Mouse (Mus musculus) midbrain, embryonic 11.5 days (tissue): Measurements from ENCODE around the gene Grik1. TPM values are rescaled to one million over a fixed set of nuclear protein-coding genes. Genes with fewer than 3 reads are reported as not detected.

Experiments used
- ATAC-seq: fragments of 200-750 bp; cut with Nextera tagmentation; 2 replicates; pipeline ENCODE4 v1.8.0; 2017; ENCODE audit warnings: moderate TSS enrichment, moderate library complexity; ENCODE audit not compliant: low FRiP score
- DNase-seq: peaks from one replicate; pipeline ENCODE4 v3.0.0; 2015; ENCODE audit warnings: low spot score; ENCODE audit errors: missing footprints
- H3K27ac ChIP-seq: fragments of 300-500 bp; sonication (generic); 2 replicates; pipeline ENCODE4 v1.5.1; 2014; ENCODE audit warnings: low read depth, low read length
- H3K27me3 ChIP-seq: fragments of 300-500 bp; sonication (generic); 2 replicates; pipeline ENCODE4 v1.6.1; 2014; ENCODE audit warnings: mild to moderate bottlenecking, low read length, moderate library complexity, mixed read lengths; ENCODE audit not compliant: control insufficient read depth, insufficient read depth
- H3K36me3 ChIP-seq: fragments of 300-500 bp; sonication (generic); 2 replicates; pipeline ENCODE4 v1.6.1; 2014; ENCODE audit warnings: mild to moderate bottlenecking, low read length, moderate library complexity, mixed read lengths; ENCODE audit not compliant: control insufficient read depth, insufficient read depth
- H3K4me1 ChIP-seq: fragments of 300-500 bp; sonication (generic); 2 replicates; pipeline ENCODE4 v1.6.1; 2014; ENCODE audit warnings: low read length; ENCODE audit not compliant: control insufficient read depth, insufficient read depth
- H3K4me2 ChIP-seq: fragments of 300-500 bp; sonication (generic); 2 replicates; pipeline ENCODE4 v1.6.1; 2014; ENCODE audit warnings: mild to moderate bottlenecking, moderate library complexity
- H3K4me3 ChIP-seq: fragments of 300-500 bp; sonication (generic); 2 replicates; pipeline ENCODE4 v1.5.1; 2014; ENCODE audit warnings: low read depth, low read length
- H3K9ac ChIP-seq: fragments of 300-500 bp; sonication (generic); 2 replicates; pipeline ENCODE4 v1.6.1; 2014; ENCODE audit warnings: low read length
- H3K9me3 ChIP-seq: fragments of 300-500 bp; sonication (generic); 2 replicates; pipeline ENCODE4 v1.6.1; 2016; ENCODE audit warnings: low read length; ENCODE audit not compliant: control insufficient read depth
- WGBS: fragments of 180-500 bp; shearing (Covaris S2); extraction: QIAGEN DNeasy Blood & Tissue Kit; methylation state at CpG from one replicate; pipeline ENCODE4 v1.1.7; 2014; 5-methylcytosine and 5-hydroxymethylcytosine counted together
- polyA plus RNA-seq: library from polyadenylated mRNA; unstranded; fragments of >200 nt; fragmentation: Nextera tagmentation; extraction: Ambion mirVana; gene quantifications from 2 replicates; pipeline ENCODE4 v1.2.1, GENCODE M21; 2014

Grik1 gene
- polyA plus RNA-seq, result 2.4 and 2.9 TPM in 2 replicates

GRCm38 (mm10) chr16:88290132-88290772 lies at the start of gene Grik1:
Grik1 (minus strand) TSS chr16:88290265.
- peaks cover 13% of the 10 kb centered on the region for H3K27me3 ChIP-seq
- peak within 1 kb of the TSS; percentile 56 for H3K9ac ChIP-seq
- DNase-seq, result peak; percentile 92
- no peaks in the 10 kb centered on the region for H3K9me3 ChIP-seq
- H3K4me2 ChIP-seq, result peak within 1 kb of the TSS; percentile 95
- no peaks in the 10 kb centered on the region for H3K36me3 ChIP-seq
- peak; percentile 89 for ATAC-seq
- no peak within 1 kb of the TSS for H3K27ac ChIP-seq
- H3K4me3 ChIP-seq, result peak within 1 kb of the TSS; percentile 48
- no peaks in the 10 kb centered on the region; the same call in 1 of the 2 replicates for H3K4me1 ChIP-seq
- WGBS, result 2% methylated on average over 27 of the region's 27 CpGs

- Histone ChIP-seq H3K4me3 (no peak overlapping the region), H3K27me3 (peaks cover 4% of the 10 kb centered on the region; the same call in 1 of the 2 replicates)
- 58% methylated on average over 3 of the region's 3 CpGs for WGBS
Measured at GRCm38 (mm10) chr16:88294209-88294608, 4.1 kb upstream of the Grik1 start.

GRCm38 (mm10) chr16:88289421-88290081 lies 514 bp downstream of the Grik1 start:
- DNase-seq (peak; percentile 93), ATAC-seq (peak; percentile 79)
- Histone ChIP-seq H3K36me3 (no peaks in the 10 kb centered on the region), H3K9me3 (no peaks in the 10 kb centered on the region), H3K27me3 (peaks cover 13% of the 10 kb centered on the region), H3K4me1 (no peaks in the 10 kb centered on the region; the same call in 1 of the 2 replicates), H3K9ac (peak overlapping the region; percentile 56), H3K27ac (no peak overlapping the region), H3K4me3 (peak overlapping the region; percentile 48), H3K4me2 (peak overlapping the region; percentile 95)
- WGBS, result 1% methylated on average over 40 of the region's 40 CpGs

More at GRCm38 (mm10) chr16:88294209-88294608, 4.1 kb upstream of the Grik1 start:
- Histone ChIP-seq H3K36me3 (no peaks in the 10 kb centered on the region), H3K9ac (no peak overlapping the region), H3K9me3 (no peaks in the 10 kb centered on the region), H3K27ac (no peak overlapping the region), H3K4me1 (no peaks in the 10 kb centered on the region; the same call in 1 of the 2 replicates), H3K4me2 (no peak overlapping the region)
- DNase-seq (no peak), ATAC-seq (no peak)

- no peak overlapping the region for H3K4me3 ChIP-seq
- no peak for DNase-seq
- no peak for ATAC-seq
- H3K9me3 ChIP-seq, result no peaks in the 10 kb centered on the region
- H3K27ac ChIP-seq, result no peak overlapping the region
- H3K36me3 ChIP-seq, result no peaks in the 10 kb centered on the region
- no peaks in the 10 kb centered on the region for H3K4me1 ChIP-seq
- WGBS, result 84% methylated on average over 4 of the region's 4 CpGs
- no peak overlapping the region for H3K9ac ChIP-seq
- H3K4me2 ChIP-seq, result no peak overlapping the region
- no peaks in the 10 kb centered on the region for H3K27me3 ChIP-seq
Measured at GRCm38 (mm10) chr16:88258407-88258806, 31.7 kb downstream of the Grik1 start.

GRCm38 (mm10) chr16:88257072-88257471 lies 33.0 kb downstream of the Grik1 start:
- 68% methylated on average over 5 of the region's 5 CpGs for WGBS
- DNase-seq, result no peak
- Histone ChIP-seq H3K4me2 (no peak overlapping the region), H3K4me3 (no peak overlapping the region), H3K27ac (no peak overlapping the region), H3K9ac (no peak overlapping the region), H3K36me3 (no peaks in the 10 kb centered on the region), H3K27me3 (no peaks in the 10 kb centered on the region), H3K9me3 (no peaks in the 10 kb centered on the region), H3K4me1 (no peaks in the 10 kb centered on the region)
- no peak for ATAC-seq

GRCm38 (mm10) chr16:88256101-88256500 lies 34.0 kb downstream of the Grik1 start:
- H3K27ac ChIP-seq, result no peak overlapping the region
- no peaks in the 10 kb centered on the region for H3K4me1 ChIP-seq
- H3K27me3 ChIP-seq, result no peaks in the 10 kb centered on the region
- H3K4me2 ChIP-seq, result no peak overlapping the region
- ATAC-seq, result no peak
- WGBS, result 89% methylated on average over 3 of the region's 3 CpGs
- H3K9ac ChIP-seq, result no peak overlapping the region
- H3K4me3 ChIP-seq, result no peak overlapping the region
- no peaks in the 10 kb centered on the region for H3K36me3 ChIP-seq
- no peaks in the 10 kb centered on the region for H3K9me3 ChIP-seq
- DNase-seq, result no peak

- no peaks in the 10 kb centered on the region for H3K36me3 ChIP-seq
- no peaks in the 10 kb centered on the region for H3K27me3 ChIP-seq
- H3K27ac ChIP-seq, result no peak overlapping the region
- WGBS, result 83% methylated on average over 2 of the region's 2 CpGs
- H3K4me1 ChIP-seq, result peaks cover 6% of the 10 kb centered on the region
- H3K4me3 ChIP-seq, result no peak overlapping the region
- no peaks in the 10 kb centered on the region for H3K9me3 ChIP-seq
- ATAC-seq, result no peak
- H3K4me2 ChIP-seq, result no peak overlapping the region
- H3K9ac ChIP-seq, result no peak overlapping the region
- DNase-seq, result no peak
Measured at GRCm38 (mm10) chr16:88252676-88253075, 37.4 kb downstream of the Grik1 start.

GRCm38 (mm10) chr16:88251049-88251448 lies 39.0 kb downstream of the Grik1 start:
- no peak for DNase-seq
- Histone ChIP-seq H3K27me3 (no peaks in the 10 kb centered on the region), H3K36me3 (no peaks in the 10 kb centered on the region), H3K4me2 (no peak overlapping the region), H3K27ac (no peak overlapping the region), H3K4me3 (no peak overlapping the region), H3K4me1 (peaks cover 6% of the 10 kb centered on the region), H3K9me3 (no peaks in the 10 kb centered on the region), H3K9ac (no peak overlapping the region)
- peak; percentile 17; the same call in 1 of the 2 replicates for ATAC-seq
- 65% methylated on average over 5 of the region's 5 CpGs for WGBS

GRCm38 (mm10) chr16:88249825-88250224 lies 40.2 kb downstream of the Grik1 start:
- Histone ChIP-seq H3K36me3 (no peaks in the 10 kb centered on the region), H3K27ac (no peak overlapping the region), H3K27me3 (no peaks in the 10 kb centered on the region), H3K4me2 (no peak overlapping the region), H3K9me3 (no peaks in the 10 kb centered on the region), H3K9ac (no peak overlapping the region), H3K4me1 (peaks cover 6% of the 10 kb centered on the region), H3K4me3 (no peak overlapping the region)
- ATAC-seq (peak; percentile 61), DNase-seq (no peak)
- WGBS, result 27% methylated on average over 3 of the region's 3 CpGs
